ENCODE assay signal across 8 mouse cellular contexts in the genomic region with DNA sequence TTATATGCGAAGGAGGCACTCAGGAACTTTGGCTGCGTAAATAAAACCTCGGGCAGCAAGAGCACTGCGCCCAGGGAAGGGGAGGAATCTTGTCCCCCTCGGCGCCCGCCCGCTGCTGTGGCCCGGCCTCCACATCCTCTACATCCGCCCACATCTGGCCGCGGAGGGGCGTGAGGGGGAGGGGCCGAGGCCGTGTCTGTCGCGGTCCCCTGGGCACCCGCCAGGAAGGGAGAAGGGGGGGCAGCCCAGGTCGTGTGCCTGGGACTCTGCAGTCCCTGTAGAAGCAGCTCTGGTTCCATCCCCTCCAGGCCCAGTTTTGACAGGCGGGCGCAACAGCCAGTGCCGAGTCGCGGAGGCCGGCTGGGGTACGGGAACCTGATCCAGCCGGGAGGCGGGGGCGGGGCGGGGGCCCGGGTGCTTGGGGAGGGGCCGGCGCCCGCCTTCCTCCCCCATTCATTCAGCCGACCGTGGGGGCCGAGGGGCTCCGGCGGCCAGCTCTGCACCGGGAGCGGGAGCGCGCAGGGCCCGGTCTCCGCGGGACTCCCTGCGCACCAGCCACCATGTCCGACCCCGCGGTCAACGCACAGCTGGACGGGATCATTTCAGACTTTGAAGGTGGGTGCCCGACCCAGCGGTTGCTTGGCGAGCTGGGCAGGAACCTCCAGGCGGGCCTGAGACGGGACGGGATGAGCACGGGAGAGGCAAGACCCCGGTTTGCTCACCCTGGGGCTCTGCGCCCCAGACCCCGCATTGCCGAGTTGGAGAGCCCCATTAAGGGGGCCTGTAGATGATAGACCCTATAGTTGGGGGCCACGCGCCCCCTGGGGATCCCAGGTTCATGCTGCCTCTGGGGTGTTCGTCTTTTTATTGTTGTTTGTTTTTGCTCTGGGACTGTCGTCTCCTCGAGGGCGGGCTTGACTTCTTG.
DNase-seq lines count a peak whose midpoint lies in the region; ATAC-seq and TF ChIP-seq lines count a peak whose summit lies in the region.

No protein-coding gene starts in this region.

- 0 out of 2 replicates have a peak, but pooled peaks cover 3% of the 10 kb centered on the region for H3K4me1 ChIP-seq in intestine, postnatal 0 days (replicated peaks; ENCODE audit: control insufficient read depth, insufficient read depth, low read length)
- H3K4me1 ChIP-seq in limb, embryonic 15.5 days: peaks cover 72% of the 10 kb centered on the region
- peaks cover 31% of the 10 kb centered on the region for H3K4me1 ChIP-seq in midbrain, embryonic 16.5 days (ENCODE audit: control insufficient read depth, insufficient read depth, low read length)

- H3K27me3 ChIP-seq in intestine, postnatal 0 days (replicated peaks; ENCODE audit: control insufficient read depth, insufficient read depth, low read length): no peaks in the 10 kb centered on the region
- H3K27me3 ChIP-seq in limb, embryonic 15.5 days: no peaks in the 10 kb centered on the region
- no peaks in the 10 kb centered on the region; the same call in none of the 2 replicates for H3K27me3 ChIP-seq in midbrain, embryonic 16.5 days (ENCODE audit: control insufficient read depth, insufficient read depth, low read depth, low read length)

- H3K4me2 ChIP-seq in intestine, postnatal 0 days (replicated peaks; ENCODE audit: low read depth): peak overlapping the region; percentile 77
- peak overlapping the region; percentile 89 for H3K4me2 ChIP-seq in limb, embryonic 15.5 days
- peak overlapping the region; percentile 86 for H3K4me2 ChIP-seq in midbrain, embryonic 16.5 days (ENCODE audit: low read length)

- H3K9me3 ChIP-seq in intestine, postnatal 0 days (ENCODE audit: control insufficient read depth): no peaks in the 10 kb centered on the region
- no peaks in the 10 kb centered on the region for H3K9me3 ChIP-seq in limb, embryonic 15.5 days
- no peaks in the 10 kb centered on the region for H3K9me3 ChIP-seq in midbrain, embryonic 16.5 days (replicated peaks; ENCODE audit: control insufficient read depth, low read length, poor library complexity, severe bottlenecking)

- H3K27ac ChIP-seq in intestine, postnatal 0 days (ENCODE audit: low read depth, low read length): peak overlapping the region; percentile 50
- peak overlapping the region; percentile 89 for H3K27ac ChIP-seq in limb, embryonic 15.5 days
- peak overlapping the region; percentile 30; the same call in 1 of the 2 replicates for H3K27ac ChIP-seq in midbrain, embryonic 16.5 days (ENCODE audit: low read length)

- no peak for TF ChIP-seq CTCF in intestine, postnatal 0 days (IDR thresholded peaks at IDR 0.05; ENCODE audit: low read depth)

- no peaks in the 10 kb centered on the region; the same call in 1 of the 2 replicates for H3K36me3 ChIP-seq in intestine, postnatal 0 days (ENCODE audit: control insufficient read depth, insufficient read depth)
- H3K36me3 ChIP-seq in limb, embryonic 15.5 days: peaks cover 2% of the 10 kb centered on the region; the same call in 1 of the 2 replicates
- no peaks in the 10 kb centered on the region for H3K36me3 ChIP-seq in midbrain, embryonic 16.5 days (ENCODE audit: control insufficient read depth, insufficient read depth, low read length)

- peak overlapping the region; percentile 66 for H3K9ac ChIP-seq in intestine, postnatal 0 days (ENCODE audit: low read depth, low read length)
- peak overlapping the region; percentile 65 for H3K9ac ChIP-seq in limb, embryonic 15.5 days
- H3K9ac ChIP-seq in midbrain, embryonic 16.5 days (ENCODE audit: low read depth, low read length): peak overlapping the region; percentile 66

- H3K4me3 ChIP-seq in intestine, postnatal 0 days (ENCODE audit: low read depth, low read length): peak overlapping the region; percentile 54
- peak overlapping the region; percentile 72 for H3K4me3 ChIP-seq in limb, embryonic 15.5 days
- peak overlapping the region; percentile 45 for H3K4me3 ChIP-seq in midbrain, embryonic 16.5 days (ENCODE audit: low read depth, low read length)

- peak; percentile 55 for ATAC-seq in intestine, postnatal 0 days
- peak; percentile 89 for ATAC-seq in limb, embryonic 15.5 days (ENCODE audit: insufficient number of reproducible peaks, low FRiP score, low TSS enrichment, low read depth)
- ATAC-seq in midbrain, embryonic 16.5 days: peak; percentile 69

- 2% methylated on average over 68 of the region's 69 CpGs for WGBS in intestine, postnatal 0 days
- under 1% methylated on average over 63 of the region's 69 CpGs for WGBS in limb, embryonic 15.5 days
- under 1% methylated on average over 60 of the region's 69 CpGs for WGBS in midbrain, embryonic 16.5 days

- DNase-seq in NIH3T3 (ENCODE audit: low read depth): peak; percentile 88
- DNase-seq in embryo, embryonic 11 days: peak; percentile 94
- peak; percentile 93 to 96 for DNase-seq in heart, adult 18-20 months
- peak; percentile 45 to 85 for DNase-seq in spleen, postnatal 10 days (ENCODE audit: low spot score in 2 of 2)
- no peak for DNase-seq in cerebellum, adult 8-10 months

Comparison
In these comparisons a context has a peak if more than half of its experiments do, and no peak if none do; other contexts are left out.
1. H3K27ac ChIP-seq: peak in every context shown above with its lines; median percentile 89 in limb, embryonic 15.5 days; 50 in intestine, postnatal 0 days; 30 in midbrain, embryonic 16.5 days.